Mouse (Mus musculus): ENCODE data around the gene Atl1. TPM values are rescaled to one million over a fixed set of nuclear protein-coding genes. Genes with fewer than 3 reads are reported as not detected.

Gene Atl1
- total and polyA plus RNA-seq, 2 experiments, result 0.40 to 1.5 TPM

- no peaks in the 10 kb centered on the region; the same call in 1 of the 2 replicates for H3K4me1 ChIP-seq (ENCODE audit: control insufficient read depth, insufficient read depth, low read length)
- peaks cover 48% of the 10 kb centered on the region for H3K36me3 ChIP-seq (ENCODE audit: control insufficient read depth, insufficient read depth, low read length)
- no peaks in the 10 kb centered on the region for H3K27me3 ChIP-seq (ENCODE audit: control insufficient read depth, insufficient read depth, low read length)
- TF ChIP-seq CTCF (IDR thresholded peaks at IDR 0.05; ENCODE audit: low read depth, low read length) (no peak), POLR2A (IDR thresholded peaks at IDR 0.05; ENCODE audit: extremely low read depth, insufficient read depth, low read length) (no peak)
- 78% methylated on average over 5 of the region's 5 CpGs for WGBS
- peaks cover 7% of the 10 kb centered on the region; the same call in 1 of the 2 replicates for H3K79me2 ChIP-seq (ENCODE audit: control insufficient read depth, insufficient read depth, low read length)
- H3K27ac ChIP-seq (replicated peaks; ENCODE audit: insufficient read depth, low read depth, low read length), result no peak overlapping the region
- no peak for DNase-seq (ENCODE audit: extremely low read depth, low read depth, low spot score)
- H3K4me3 ChIP-seq (ENCODE audit: insufficient read depth, low read depth, low read length), result no peak overlapping the region
- no peak overlapping the region for H3K9ac ChIP-seq (ENCODE audit: low read depth, low read length)
These were observed 75.7 kb downstream of the Atl1 start for GRCm38 (mm10) chr12:69968154-69968553.

- peaks cover 35% of the 10 kb centered on the region for H3K36me3 ChIP-seq (ENCODE audit: control insufficient read depth, insufficient read depth, low read length)
- peaks cover 7% of the 10 kb centered on the region; the same call in 1 of the 2 replicates for H3K79me2 ChIP-seq (ENCODE audit: control insufficient read depth, insufficient read depth, low read length)
- no peak overlapping the region for H3K27ac ChIP-seq (replicated peaks; ENCODE audit: insufficient read depth, low read depth, low read length)
- no peak overlapping the region for H3K9ac ChIP-seq (ENCODE audit: low read depth, low read length)
- TF ChIP-seq POLR2A (IDR thresholded peaks at IDR 0.05; ENCODE audit: extremely low read depth, insufficient read depth, low read length) (no peak), CTCF (IDR thresholded peaks at IDR 0.05; ENCODE audit: low read depth, low read length) (no peak)
- no peak overlapping the region for H3K4me3 ChIP-seq (ENCODE audit: insufficient read depth, low read depth, low read length)
- no peak for DNase-seq (ENCODE audit: extremely low read depth, low read depth, low spot score)
- H3K27me3 ChIP-seq (ENCODE audit: control insufficient read depth, insufficient read depth, low read length), result no peaks in the 10 kb centered on the region
- peaks cover 5% of the 10 kb centered on the region for H3K4me1 ChIP-seq (ENCODE audit: control insufficient read depth, insufficient read depth, low read length)
These were observed 81.3 kb downstream of the Atl1 start for GRCm38 (mm10) chr12:69973666-69974065.

GRCm38 (mm10) chr12:69976688-69977087 lies 84.3 kb downstream of the Atl1 start:
- TF ChIP-seq CTCF (IDR thresholded peaks at IDR 0.05; ENCODE audit: low read depth, low read length) (no peak), POLR2A (IDR thresholded peaks at IDR 0.05; ENCODE audit: extremely low read depth, insufficient read depth, low read length) (no peak)
- no peak overlapping the region for H3K9ac ChIP-seq (ENCODE audit: low read depth, low read length)
- H3K79me2 ChIP-seq (ENCODE audit: control insufficient read depth, insufficient read depth, low read length), result peaks cover 5% of the 10 kb centered on the region; the same call in 1 of the 2 replicates
- H3K4me3 ChIP-seq (ENCODE audit: insufficient read depth, low read depth, low read length), result no peak overlapping the region
- peaks cover 22% of the 10 kb centered on the region for H3K36me3 ChIP-seq (ENCODE audit: control insufficient read depth, insufficient read depth, low read length)
- H3K27me3 ChIP-seq (ENCODE audit: control insufficient read depth, insufficient read depth, low read length), result no peaks in the 10 kb centered on the region
- DNase-seq (ENCODE audit: extremely low read depth, low read depth, low spot score), result no peak
- peaks cover 5% of the 10 kb centered on the region for H3K4me1 ChIP-seq (ENCODE audit: control insufficient read depth, insufficient read depth, low read length)
- 71% methylated on average over 6 of the region's 6 CpGs for WGBS
- no peak overlapping the region for H3K27ac ChIP-seq (replicated peaks; ENCODE audit: insufficient read depth, low read depth, low read length)

GRCm38 (mm10) chr12:69977376-69977998 lies 85.1 kb downstream of the Atl1 start:
- no peak for TF ChIP-seq POLR2A (IDR thresholded peaks at IDR 0.05; ENCODE audit: extremely low read depth, insufficient read depth, low read length)
- no peak for TF ChIP-seq CTCF (IDR thresholded peaks at IDR 0.05; ENCODE audit: low read depth, low read length)
- peaks cover 7% of the 10 kb centered on the region for H3K4me1 ChIP-seq (ENCODE audit: control insufficient read depth, insufficient read depth, low read length)
- no peak overlapping the region for H3K4me3 ChIP-seq (ENCODE audit: insufficient read depth, low read depth, low read length)
- peaks cover 27% of the 10 kb centered on the region for H3K36me3 ChIP-seq (ENCODE audit: control insufficient read depth, insufficient read depth, low read length)
- H3K79me2 ChIP-seq (ENCODE audit: control insufficient read depth, insufficient read depth, low read length), result peaks cover 7% of the 10 kb centered on the region; the same call in 1 of the 2 replicates
- no peak overlapping the region for H3K9ac ChIP-seq (ENCODE audit: low read depth, low read length)
- no peak for DNase-seq (ENCODE audit: extremely low read depth, low read depth, low spot score)
- no peak overlapping the region for H3K27ac ChIP-seq (replicated peaks; ENCODE audit: insufficient read depth, low read depth, low read length)
- 73% methylated on average over 9 of the region's 9 CpGs for WGBS
- H3K27me3 ChIP-seq (ENCODE audit: control insufficient read depth, insufficient read depth, low read length), result no peaks in the 10 kb centered on the region

- H3K9ac ChIP-seq (ENCODE audit: low read depth, low read length), result no peak overlapping the region
- peaks cover 9% of the 10 kb centered on the region for H3K4me1 ChIP-seq (ENCODE audit: control insufficient read depth, insufficient read depth, low read length)
- no peak overlapping the region for H3K4me3 ChIP-seq (ENCODE audit: insufficient read depth, low read depth, low read length)
- H3K79me2 ChIP-seq (ENCODE audit: control insufficient read depth, insufficient read depth, low read length), result peaks cover 16% of the 10 kb centered on the region; the same call in 1 of the 2 replicates
- no peak for DNase-seq (ENCODE audit: extremely low read depth, low read depth, low spot score)
- no peaks in the 10 kb centered on the region for H3K27me3 ChIP-seq (ENCODE audit: control insufficient read depth, insufficient read depth, low read length)
- WGBS, result 85% methylated on average over 5 of the region's 5 CpGs
- TF ChIP-seq POLR2A (IDR thresholded peaks at IDR 0.05; ENCODE audit: extremely low read depth, insufficient read depth, low read length), result no peak
- peak; percentile 43 for TF ChIP-seq CTCF (IDR thresholded peaks at IDR 0.05; ENCODE audit: low read depth, low read length)
- no peak overlapping the region for H3K27ac ChIP-seq (replicated peaks; ENCODE audit: insufficient read depth, low read depth, low read length)
- peaks cover 32% of the 10 kb centered on the region for H3K36me3 ChIP-seq (ENCODE audit: control insufficient read depth, insufficient read depth, low read length)
These were observed 90.5 kb downstream of the Atl1 start for GRCm38 (mm10) chr12:69982874-69983273.

GRCm38 (mm10) chr12:69985546-69985945 lies 93.1 kb downstream of the Atl1 start:
- peak overlapping the region; percentile 99; the same call in 1 of the 2 replicates for H3K4me3 ChIP-seq (ENCODE audit: insufficient read depth, low read depth, low read length)
- no peak overlapping the region for H3K27ac ChIP-seq (replicated peaks; ENCODE audit: insufficient read depth, low read depth, low read length)
- peaks cover 15% of the 10 kb centered on the region; the same call in 1 of the 2 replicates for H3K79me2 ChIP-seq (ENCODE audit: control insufficient read depth, insufficient read depth, low read length)
- peaks cover 27% of the 10 kb centered on the region for H3K36me3 ChIP-seq (ENCODE audit: control insufficient read depth, insufficient read depth, low read length)
- TF ChIP-seq CTCF (IDR thresholded peaks at IDR 0.05; ENCODE audit: low read depth, low read length) (no peak), POLR2A (IDR thresholded peaks at IDR 0.05; ENCODE audit: extremely low read depth, insufficient read depth, low read length) (no peak)
- DNase-seq (ENCODE audit: extremely low read depth, low read depth, low spot score), result no peak
- 16% methylated on average over 4 of the region's 4 CpGs for WGBS
- H3K4me1 ChIP-seq (ENCODE audit: control insufficient read depth, insufficient read depth, low read length), result peaks cover 7% of the 10 kb centered on the region
- H3K9ac ChIP-seq (ENCODE audit: low read depth, low read length), result no peak overlapping the region
- H3K27me3 ChIP-seq (ENCODE audit: control insufficient read depth, insufficient read depth, low read length), result no peaks in the 10 kb centered on the region

All from liver, adult 2 months (tissue).